Mouse (Mus musculus) forebrain, embryonic 10.5 days (tissue): Measurements from ENCODE around the gene Ngb. TPM values are rescaled to one million over a fixed set of nuclear protein-coding genes. Genes with fewer than 3 reads are reported as not detected.

Experiments
- DNase-seq: peaks from one replicate; pipeline ENCODE4 v3.0.0-alpha.2; 2017; ENCODE audit warnings: low spot score; ENCODE audit errors: extremely low spot score
- H3K27ac ChIP-seq: fragments of 300-500 bp; sonication (generic); 2 replicates; pipeline ENCODE4 v1.5.1; 2016; ENCODE audit warnings: mild to moderate bottlenecking
- H3K27me3 ChIP-seq: fragments of 300-500 bp; sonication (generic); 2 replicates; pipeline ENCODE4 v1.6.1; 2016; ENCODE audit warnings: mild to moderate bottlenecking; ENCODE audit not compliant: poor library complexity, severe bottlenecking
- H3K36me3 ChIP-seq: fragments of 300-500 bp; sonication (generic); replicated peaks from 2 replicates; pipeline ENCODE4 v1.6.1; 2016; ENCODE audit warnings: mild to moderate bottlenecking, moderate library complexity
- H3K4me1 ChIP-seq: fragments of 300-500 bp; sonication (generic); 2 replicates; pipeline ENCODE4 v1.6.1; 2016
- H3K4me3 ChIP-seq: fragments of 300-500 bp; sonication (generic); 2 replicates; pipeline ENCODE4 v1.5.1; 2016; ENCODE audit warnings: mild to moderate bottlenecking, moderate library complexity
- H3K9me3 ChIP-seq: fragments of 300-500 bp; sonication (generic); 2 replicates; pipeline ENCODE4 v1.6.1; 2016; ENCODE audit warnings: mild to moderate bottlenecking, moderate library complexity
- WGBS: fragments of 180-500 bp; shearing (Covaris S2); methylation state at CpG from one replicate; pipeline ENCODE4 v1.1.7; 2016; 5-methylcytosine and 5-hydroxymethylcytosine counted together
- polyA plus RNA-seq: library from polyadenylated mRNA; unstranded; fragments of >200 nt; fragmentation: Nextera tagmentation; extraction: Ambion mirVana; gene quantifications from 2 replicates; pipeline ENCODE4 v1.2.1, GENCODE M21; 2016

Ngb gene
- polyA plus RNA-seq, 1 experiment from 2014 or later = 0.29 TPM

DNA sequence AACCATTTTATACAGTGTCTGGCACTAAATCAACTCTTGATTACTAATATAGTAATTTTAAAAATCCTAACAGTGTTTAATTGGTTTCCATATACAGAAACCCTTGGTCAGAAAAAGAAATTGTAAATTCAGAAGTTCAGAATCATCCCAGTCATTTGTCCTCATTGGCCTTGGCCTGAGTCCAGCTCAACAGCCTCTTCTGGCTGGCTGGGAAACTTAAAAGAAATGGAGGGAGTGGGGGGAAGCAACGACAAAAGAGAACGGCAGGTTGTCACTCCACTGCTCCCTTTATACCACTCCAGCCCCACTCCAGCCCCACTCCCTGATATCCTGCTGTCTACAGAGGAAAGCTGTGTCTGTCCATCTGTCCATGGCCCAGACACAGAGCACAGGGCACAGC, 28.8 kb upstream of the Ngb start:
- 88% methylated on average over 2 of the region's 2 CpGs for WGBS
- no peak for DNase-seq
- Histone ChIP-seq H3K27ac (no peak overlapping the region), H3K4me3 (no peak overlapping the region), H3K9me3 (no peaks in the 10 kb centered on the region), H3K4me1 (peaks cover 5% of the 10 kb centered on the region; the same call in 1 of the 2 replicates), H3K36me3 (peaks cover 77% of the 10 kb centered on the region), H3K27me3 (no peaks in the 10 kb centered on the region)

DNA sequence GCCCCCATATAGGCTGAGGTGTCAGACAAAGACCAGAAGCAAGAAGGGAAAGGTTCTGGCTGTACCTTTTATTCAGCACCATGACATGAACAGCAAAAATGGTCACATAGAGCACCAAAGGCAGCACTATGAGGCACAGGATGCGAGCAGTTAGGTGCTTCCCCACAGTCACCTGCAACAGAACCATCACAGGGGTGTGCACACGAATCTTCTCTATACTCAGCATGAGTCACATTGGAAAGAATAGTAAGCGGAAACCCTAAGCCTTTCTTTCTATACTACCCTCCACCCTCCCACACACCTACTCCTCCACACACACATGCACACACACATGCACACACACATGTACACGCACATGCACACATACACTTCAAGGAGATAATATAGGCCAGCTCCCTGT, 27.9 kb upstream of the Ngb start:
- Histone ChIP-seq H3K27ac (no peak overlapping the region), H3K9me3 (no peaks in the 10 kb centered on the region), H3K4me3 (no peak overlapping the region), H3K27me3 (no peaks in the 10 kb centered on the region), H3K4me1 (peaks cover 5% of the 10 kb centered on the region; the same call in 1 of the 2 replicates), H3K36me3 (peaks cover 71% of the 10 kb centered on the region)
- no peak for DNase-seq
- WGBS = 91% methylated on average over 4 of the region's 4 CpGs

DNA sequence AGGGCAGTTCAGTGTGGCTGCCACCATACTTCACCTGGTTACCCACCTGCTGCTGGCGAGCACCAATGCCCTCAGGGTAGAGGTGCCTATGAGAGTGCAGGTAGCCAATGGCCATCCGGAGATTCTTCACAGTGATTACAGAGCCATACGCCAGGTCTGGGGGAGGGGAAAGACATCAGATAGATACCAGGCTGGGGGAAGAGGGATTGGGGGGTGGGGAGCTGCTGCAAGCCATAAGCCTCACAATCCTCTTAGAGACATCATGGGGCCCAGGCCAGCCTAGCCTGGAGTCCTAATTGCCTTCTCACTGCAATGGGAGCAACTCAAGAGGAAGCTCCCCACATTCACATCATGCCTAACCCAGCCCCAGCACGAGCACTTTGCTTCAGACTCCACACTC, 24.9 kb upstream of the Ngb start:
- 47% methylated on average over 4 of the region's 4 CpGs for WGBS
- peaks cover 5% of the 10 kb centered on the region; the same call in 1 of the 2 replicates for H3K4me1 ChIP-seq
- H3K27me3 ChIP-seq = no peaks in the 10 kb centered on the region
- H3K27ac ChIP-seq = no peak overlapping the region
- no peak for DNase-seq
- no peaks in the 10 kb centered on the region for H3K9me3 ChIP-seq
- peaks cover 71% of the 10 kb centered on the region for H3K36me3 ChIP-seq
- no peak overlapping the region for H3K4me3 ChIP-seq

DNA sequence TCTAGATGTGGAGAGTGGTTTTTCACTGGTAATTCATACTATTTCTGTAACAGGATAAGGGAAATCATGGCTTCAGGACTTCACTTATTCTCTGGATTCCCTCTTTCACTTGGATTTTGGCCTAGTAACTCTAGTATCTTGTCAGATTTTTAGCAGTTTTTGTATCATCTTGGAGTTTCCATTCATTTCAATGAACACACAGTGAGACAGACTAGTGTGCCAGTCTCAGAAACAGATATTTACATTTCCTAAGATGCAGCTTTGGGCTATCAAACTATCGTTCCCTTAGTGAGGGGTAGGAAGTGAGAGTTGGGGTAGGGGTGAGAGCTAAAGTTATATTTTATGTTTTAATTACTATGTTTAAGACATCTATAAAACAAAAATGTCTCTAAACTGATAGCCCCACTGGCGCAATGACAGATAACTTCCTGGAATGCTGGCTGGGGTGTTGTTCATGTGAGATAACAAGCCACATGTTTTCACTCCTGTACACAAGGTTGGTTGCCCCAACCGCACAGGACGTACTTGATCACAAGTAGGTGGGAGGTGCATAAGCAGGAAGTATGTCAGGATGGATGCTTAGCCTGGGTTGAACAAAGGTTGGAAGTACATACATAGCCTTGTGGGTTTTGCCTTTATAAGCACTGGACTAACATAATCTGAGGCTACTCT, 19.7 kb upstream of the Ngb start:
- Histone ChIP-seq H3K9me3 (no peaks in the 10 kb centered on the region), H3K27me3 (no peaks in the 10 kb centered on the region), H3K4me1 (no peaks in the 10 kb centered on the region), H3K4me3 (no peak overlapping the region), H3K36me3 (peaks cover 59% of the 10 kb centered on the region), H3K27ac (no peak overlapping the region)
- no peak for DNase-seq
- 95% methylated on average over 4 of the region's 4 CpGs for WGBS

DNA sequence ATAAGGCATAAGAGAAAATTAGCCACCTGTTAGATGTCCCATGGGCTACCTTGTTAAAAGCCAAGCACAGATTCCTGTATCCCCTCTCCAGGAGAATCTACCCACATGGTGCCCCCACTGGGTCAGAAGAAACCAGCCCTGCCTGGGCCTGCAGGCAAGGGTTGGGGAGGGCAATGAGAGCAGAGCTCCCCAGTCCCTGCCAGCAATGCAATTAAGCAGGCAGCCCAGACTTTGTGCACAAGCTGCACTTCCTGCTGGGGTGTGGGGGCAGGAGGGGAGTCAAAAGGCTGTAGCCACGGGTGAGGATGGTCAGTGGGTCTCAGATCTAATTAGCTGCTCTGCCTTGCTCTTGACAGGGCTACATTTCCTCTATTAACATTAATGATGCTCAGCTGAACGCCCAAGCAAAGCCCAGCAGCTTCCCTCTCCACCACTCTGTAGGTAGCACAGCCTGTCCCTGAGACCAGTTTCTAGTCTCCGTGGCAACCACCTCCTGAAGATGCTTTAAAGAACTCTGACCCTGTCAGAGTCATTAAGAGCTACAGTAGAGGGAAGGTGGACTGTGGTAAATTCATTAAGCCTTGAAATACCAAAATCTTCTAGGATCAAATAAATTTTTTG, 5.1 kb upstream of the Ngb start:
- H3K27ac ChIP-seq = 0 out of 2 replicates have a peak overlapping the region, but pooled peaks have one; percentile 17
- 25% methylated on average over 3 of the region's 3 CpGs for WGBS
- H3K4me1 ChIP-seq = peaks cover 9% of the 10 kb centered on the region
- H3K27me3 ChIP-seq = peaks cover 17% of the 10 kb centered on the region
- no peaks in the 10 kb centered on the region for H3K9me3 ChIP-seq
- peaks cover 35% of the 10 kb centered on the region for H3K36me3 ChIP-seq
- DNase-seq = no peak
- H3K4me3 ChIP-seq = no peak overlapping the region

DNA sequence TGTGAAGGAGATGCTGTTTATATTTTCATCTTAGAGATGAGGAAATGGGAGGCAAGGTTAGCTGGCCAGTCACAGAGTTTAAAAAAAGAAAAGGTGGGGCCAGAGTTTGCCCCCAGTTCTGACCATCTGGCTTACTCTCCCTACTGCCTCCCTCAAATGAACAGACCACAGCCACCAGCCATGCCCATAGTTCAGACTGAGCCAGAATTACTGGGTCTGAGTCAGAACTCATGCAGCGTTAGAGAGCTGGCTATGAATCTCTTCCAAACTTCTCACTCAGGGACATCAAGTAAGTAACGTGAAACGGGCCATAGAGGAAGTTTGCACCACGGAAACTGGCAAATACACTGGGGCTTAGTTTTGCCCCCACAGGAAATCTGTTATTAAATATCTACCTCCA, 2.5 kb upstream of the Ngb start:
- H3K9me3 ChIP-seq = no peaks in the 10 kb centered on the region
- peaks cover 21% of the 10 kb centered on the region for H3K4me1 ChIP-seq
- H3K27me3 ChIP-seq = peaks cover 44% of the 10 kb centered on the region
- peaks cover 13% of the 10 kb centered on the region for H3K36me3 ChIP-seq
- WGBS = 91% methylated on average over 4 of the region's 4 CpGs
- no peak for DNase-seq
- no peak overlapping the region for H3K4me3 ChIP-seq
- no peak overlapping the region for H3K27ac ChIP-seq

DNA sequence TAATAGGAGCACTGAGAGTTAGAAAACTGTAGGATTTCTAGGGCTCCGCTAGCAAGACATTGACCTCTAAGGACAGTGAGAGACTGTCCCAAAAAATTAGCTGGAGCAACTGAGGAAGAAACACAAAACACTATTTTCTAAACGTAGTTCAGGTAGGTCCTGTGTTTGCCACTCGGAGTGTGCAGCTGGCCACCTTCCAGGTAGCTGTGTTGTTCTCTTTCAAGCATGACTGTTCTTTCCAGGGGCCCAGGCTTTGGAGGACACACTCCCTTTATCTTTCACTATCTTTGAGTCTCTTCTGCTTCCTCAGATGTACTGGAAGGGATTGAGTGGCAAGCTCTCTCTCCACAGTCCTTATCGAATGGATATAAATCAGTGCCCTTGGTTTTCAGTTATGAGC, 1.1 kb upstream of the Ngb start:
- Histone ChIP-seq H3K27ac (no peak overlapping the region), H3K36me3 (0 out of 2 replicates have a peak, but pooled peaks cover 4% of the 10 kb centered on the region), H3K27me3 (peaks cover 47% of the 10 kb centered on the region), H3K9me3 (no peaks in the 10 kb centered on the region), H3K4me1 (peaks cover 21% of the 10 kb centered on the region), H3K4me3 (no peak overlapping the region)
- no peak for DNase-seq
- 95% methylated on average over 4 of the region's 4 CpGs for WGBS

DNA sequence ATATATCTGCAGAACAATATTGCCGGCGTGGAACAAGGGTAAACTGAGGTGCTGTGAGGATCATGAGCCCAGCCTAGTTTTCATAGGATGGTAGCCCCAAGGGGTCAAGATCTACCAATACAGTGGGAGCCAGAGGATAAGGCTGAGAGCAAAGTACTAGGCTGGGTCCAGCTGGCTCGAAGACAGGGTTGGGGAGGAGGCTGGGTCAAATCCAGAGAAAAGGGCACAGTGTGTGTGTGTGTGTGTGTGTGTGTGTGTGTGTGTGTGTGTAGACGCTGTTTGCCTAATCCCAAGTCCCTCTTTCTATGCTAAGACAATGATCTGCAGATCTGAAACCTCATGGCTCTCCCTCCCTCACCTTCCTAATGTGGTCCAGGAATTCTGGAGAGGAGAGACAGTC, 2.0 kb downstream of the Ngb start:
- WGBS = 90% methylated on average over 4 of the region's 4 CpGs
- Histone ChIP-seq H3K27me3 (peaks cover 47% of the 10 kb centered on the region), H3K9me3 (no peaks in the 10 kb centered on the region), H3K27ac (no peak overlapping the region), H3K36me3 (no peaks in the 10 kb centered on the region), H3K4me3 (no peak overlapping the region), H3K4me1 (peaks cover 15% of the 10 kb centered on the region)
- no peak for DNase-seq

DNA sequence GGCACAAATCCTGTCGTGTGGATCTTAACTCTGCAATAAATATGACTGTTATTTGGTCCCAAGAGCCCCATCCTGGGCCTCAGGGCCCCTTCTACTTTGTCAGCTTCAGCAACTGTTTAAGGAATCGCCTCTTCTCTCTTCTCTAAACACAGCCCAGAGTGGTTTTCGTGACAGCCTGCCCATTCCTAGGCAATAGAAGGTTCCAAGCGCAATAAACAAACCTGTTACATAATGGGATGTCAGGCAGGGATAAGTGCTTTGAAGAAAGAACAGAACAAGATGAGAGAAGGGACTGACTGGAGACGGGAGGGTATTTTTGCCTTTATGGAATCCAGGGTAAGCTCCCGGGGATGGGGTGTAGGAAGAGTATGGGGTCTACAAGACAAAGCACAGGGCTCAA, 8.7 kb downstream of the Ngb start:
- WGBS = 79% methylated on average over 6 of the region's 6 CpGs

DNA sequence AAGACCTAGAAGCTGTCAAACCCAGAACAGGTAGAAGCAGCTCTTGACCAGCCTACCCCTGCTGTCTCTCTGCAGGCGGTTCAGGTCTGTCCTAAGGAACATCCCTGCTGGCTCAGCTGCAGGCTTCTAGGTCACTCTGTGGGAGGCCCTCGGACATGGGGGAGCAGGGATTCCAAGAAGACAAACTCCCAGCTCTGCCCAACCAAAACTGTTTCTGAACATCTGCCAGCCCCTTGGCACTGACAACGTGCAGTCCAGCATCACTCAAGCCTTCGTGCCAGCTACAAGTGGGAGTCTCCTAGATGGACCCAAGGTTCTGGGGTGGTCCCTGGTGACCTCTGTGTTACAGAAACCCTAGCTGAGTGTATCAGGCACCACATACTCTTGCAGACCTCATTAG, 9.1 kb downstream of the Ngb start:
- H3K4me1 ChIP-seq = peaks cover 3% of the 10 kb centered on the region; the same call in 1 of the 2 replicates

More for the DNA sequence above, 8.7 kb downstream of the Ngb start:
- DNase-seq = no peak
- Histone ChIP-seq H3K27ac (no peak overlapping the region), H3K36me3 (no peaks in the 10 kb centered on the region), H3K9me3 (no peaks in the 10 kb centered on the region), H3K27me3 (no peaks in the 10 kb centered on the region), H3K4me3 (no peak overlapping the region), H3K4me1 (peaks cover 3% of the 10 kb centered on the region; the same call in 1 of the 2 replicates)

DNA sequence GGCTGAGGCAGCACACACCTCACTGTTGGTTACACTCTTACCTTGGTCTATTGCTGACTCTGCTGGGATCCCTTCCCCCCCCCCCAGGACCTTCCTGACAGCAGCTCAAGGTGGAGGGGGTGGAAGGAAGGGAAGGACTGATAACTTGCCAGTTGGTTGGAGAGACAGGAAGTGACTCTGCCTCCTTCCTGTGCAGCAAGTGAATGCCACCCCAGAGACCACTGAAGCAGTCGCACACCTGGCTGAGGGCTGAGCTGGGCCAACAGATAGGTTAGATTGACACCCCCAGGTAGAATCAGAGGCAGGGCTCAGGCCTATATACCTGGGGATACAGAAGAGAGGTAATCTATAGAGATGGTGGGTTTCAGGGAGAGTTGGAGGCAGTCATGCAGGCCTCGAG, 10.4 kb downstream of the Ngb start:
- no peaks in the 10 kb centered on the region for H3K36me3 ChIP-seq
- no peaks in the 10 kb centered on the region for H3K27me3 ChIP-seq
- WGBS = 82% methylated on average over 2 of the region's 2 CpGs
- no peaks in the 10 kb centered on the region for H3K9me3 ChIP-seq
- no peak overlapping the region for H3K27ac ChIP-seq
- H3K4me3 ChIP-seq = no peak overlapping the region
- no peak for DNase-seq
- H3K4me1 ChIP-seq = peaks cover 5% of the 10 kb centered on the region; the same call in 1 of the 2 replicates

More for the DNA sequence above, 9.1 kb downstream of the Ngb start:
- no peaks in the 10 kb centered on the region for H3K9me3 ChIP-seq
- no peak overlapping the region for H3K27ac ChIP-seq
- no peak for DNase-seq
- WGBS = 77% methylated on average over 4 of the region's 4 CpGs
- H3K36me3 ChIP-seq = no peaks in the 10 kb centered on the region
- H3K4me3 ChIP-seq = no peak overlapping the region
- no peaks in the 10 kb centered on the region for H3K27me3 ChIP-seq

DNA sequence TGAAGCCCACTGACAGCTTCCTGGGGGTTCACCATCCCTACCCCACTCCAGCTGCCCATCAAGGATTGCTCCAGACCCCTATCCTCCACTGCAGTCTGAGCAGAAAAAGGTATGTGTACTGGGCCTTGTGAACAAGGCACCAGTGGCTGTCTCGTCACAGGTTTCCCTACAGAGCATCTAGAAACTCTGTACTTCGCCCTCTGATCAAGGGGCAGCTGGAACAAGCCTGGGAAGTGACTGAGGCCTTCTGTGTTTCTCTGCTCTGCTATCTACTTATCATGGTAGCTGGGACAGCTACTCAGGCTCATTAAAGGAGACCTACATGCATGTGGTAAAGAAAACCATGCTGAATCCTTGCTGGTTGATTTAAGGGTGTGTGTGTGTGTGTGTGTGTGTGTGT, 12.6 kb downstream of the Ngb start:
- H3K4me1 ChIP-seq = 0 out of 2 replicates have a peak, but pooled peaks cover 2% of the 10 kb centered on the region
- H3K36me3 ChIP-seq = no peaks in the 10 kb centered on the region
- DNase-seq = no peak
- no peak overlapping the region for H3K4me3 ChIP-seq
- no peak overlapping the region for H3K27ac ChIP-seq
- no peaks in the 10 kb centered on the region for H3K27me3 ChIP-seq
- H3K9me3 ChIP-seq = no peaks in the 10 kb centered on the region
- 80% methylated on average over 2 of the region's 2 CpGs for whole genome bisulfite sequencing

DNA sequence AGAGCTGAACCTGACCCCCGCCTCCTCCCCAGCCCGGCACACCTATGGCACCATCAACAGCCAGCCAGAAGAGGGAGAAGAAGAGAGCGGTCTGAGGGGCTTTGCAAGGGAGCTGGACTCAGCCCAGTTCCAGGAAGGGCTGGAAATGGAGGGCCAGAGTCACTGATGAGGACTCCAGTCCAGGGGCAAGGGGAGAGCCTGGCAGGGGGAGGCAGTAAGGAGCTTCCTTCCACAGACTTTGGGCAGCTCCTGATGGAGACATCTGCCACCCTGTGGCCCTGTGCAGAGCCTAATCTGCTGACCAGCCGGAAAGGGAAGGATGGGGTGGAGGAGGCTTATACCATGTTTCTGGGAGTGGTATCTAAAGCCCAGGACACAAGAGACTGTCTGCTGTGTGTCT, 13.1 kb downstream of the Ngb start:
- no peak overlapping the region for H3K4me3 ChIP-seq
- 0 out of 2 replicates have a peak, but pooled peaks cover 2% of the 10 kb centered on the region for H3K4me1 ChIP-seq
- no peaks in the 10 kb centered on the region for H3K36me3 ChIP-seq
- H3K9me3 ChIP-seq = no peaks in the 10 kb centered on the region
- WGBS = 67% methylated on average over 4 of the region's 4 CpGs
- DNase-seq = no peak
- no peak overlapping the region for H3K27ac ChIP-seq
- no peaks in the 10 kb centered on the region for H3K27me3 ChIP-seq
